Mouse (Mus musculus) cerebellum, postnatal 25 days (tissue): ENCODE results near the gene Fbxw9.

Experiments used
- DNase-seq, 2 experiments: peaks; one replicate each; pipeline ENCODE4 v3.0.0; 2021; ENCODE audit warnings: mixed read lengths in 2 of 2

Fbxw9 gene

DNA sequence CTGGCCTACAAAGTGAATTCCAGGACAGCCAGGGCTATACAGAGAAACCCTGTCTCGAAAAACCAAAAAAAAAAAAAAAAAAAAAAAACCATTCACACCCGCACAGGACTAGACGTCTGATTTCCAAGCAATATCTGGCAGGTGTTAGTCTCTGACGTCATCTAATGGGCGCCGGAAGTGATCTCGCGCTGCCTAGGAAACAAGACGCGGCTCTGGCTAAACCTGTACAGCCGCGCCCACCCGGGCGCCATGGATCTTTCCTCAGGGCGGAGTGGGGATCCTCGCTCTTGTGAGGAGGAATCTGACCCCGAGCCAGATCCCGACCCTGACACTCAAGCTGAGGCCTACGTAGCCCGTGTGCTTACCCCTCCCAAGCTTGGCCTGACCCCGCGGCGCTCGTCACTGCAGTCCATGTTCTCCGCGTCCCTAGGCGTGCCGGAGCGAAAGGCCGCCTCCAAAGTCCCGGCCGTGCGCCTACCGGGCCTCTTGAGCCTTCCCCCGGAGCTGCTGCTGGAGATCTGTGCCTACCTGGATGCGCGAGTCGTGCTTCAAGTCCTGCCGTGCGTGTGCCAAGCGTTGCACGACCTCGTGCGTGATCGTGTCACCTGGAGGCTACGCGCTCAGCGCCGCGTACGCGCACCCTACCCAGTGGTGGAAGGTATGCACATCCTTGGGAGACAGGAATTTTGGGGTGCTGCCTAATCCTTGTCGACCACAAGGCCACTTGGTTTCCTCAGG, at the start of gene Fbxw9:
TSS of gene Fbxw9 (plus strand) at position 177 of the 738 bp plus-strand sequence.
- peak; percentile 91 to 93 for DNase-seq

DNA sequence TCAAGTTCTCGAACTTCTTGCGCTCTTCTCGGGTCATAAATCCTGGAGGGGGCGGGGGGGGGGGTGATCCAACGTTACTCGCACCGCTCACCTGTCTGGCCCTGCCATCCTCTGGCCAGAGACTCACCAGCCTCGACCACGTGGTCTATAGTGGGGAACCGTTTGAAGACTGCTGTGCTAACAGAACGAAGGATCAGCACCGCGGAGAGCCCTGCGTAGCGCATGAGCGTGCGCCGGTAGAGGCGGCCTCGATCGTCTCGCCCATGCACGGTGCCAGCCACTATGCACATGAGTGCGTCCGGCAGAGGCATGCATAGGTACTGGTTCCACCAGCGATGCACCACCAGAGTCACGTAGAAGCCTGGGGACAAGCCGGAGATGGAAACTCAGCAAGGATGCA, 48.6 kb upstream of the Fbxw9 start:
- no peak for DNase-seq

DNA sequence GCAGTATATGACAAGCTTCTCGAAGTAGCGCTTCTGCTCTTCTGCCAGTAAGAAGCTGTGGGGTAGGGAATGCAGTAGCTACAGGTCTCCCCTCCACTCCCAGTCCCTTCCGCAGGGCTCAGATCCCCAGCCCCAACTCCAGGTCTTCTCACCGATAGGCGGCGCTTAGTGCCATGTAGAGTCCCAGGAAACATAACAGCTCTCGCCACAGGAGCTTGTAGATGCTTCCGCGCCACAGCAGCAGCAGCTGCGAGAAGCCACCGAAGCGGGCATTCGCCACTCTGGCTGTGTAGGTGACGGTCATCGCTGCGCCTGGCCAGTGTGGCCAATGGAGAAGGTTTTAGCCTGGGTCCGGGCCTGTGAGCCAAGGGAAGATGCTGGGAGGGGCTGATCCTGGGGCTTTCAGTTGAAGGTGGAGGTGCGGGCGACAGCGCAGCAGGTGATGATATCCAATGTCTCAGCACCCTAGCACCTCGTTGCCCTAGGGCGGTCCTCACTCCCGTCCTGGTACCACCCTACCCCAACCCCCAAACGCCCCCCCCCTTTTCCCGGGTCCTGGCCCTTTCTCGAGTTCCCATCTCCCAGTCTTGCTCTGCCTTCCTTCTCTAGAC, 46.5 kb upstream of the Fbxw9 start:
- DNase-seq, result peak; percentile 73 to 82

DNA sequence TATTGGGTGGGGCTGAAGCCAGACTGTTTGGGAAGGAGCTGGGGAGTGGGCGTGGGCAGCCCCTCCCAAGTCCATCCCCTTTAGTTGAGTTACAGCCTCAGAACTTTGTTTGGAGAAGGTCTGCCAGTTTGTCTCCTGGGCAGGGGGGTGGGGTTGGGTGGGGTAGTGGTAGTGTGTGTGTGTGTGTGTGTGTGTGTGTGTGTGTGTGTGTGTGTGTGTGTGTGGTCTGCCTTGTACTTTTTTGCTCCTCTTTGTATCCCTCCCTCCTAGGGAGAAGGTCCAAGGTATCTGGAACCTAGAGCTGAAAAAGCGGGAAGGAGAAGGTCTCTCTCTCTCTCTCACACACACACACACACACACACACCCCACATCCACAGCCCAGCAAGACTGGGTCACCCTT, 45.4 kb upstream of the Fbxw9 start, which contains the start of gene Best2:
TSS of gene Best2 (minus strand) at position 101 of the 400 bp plus-strand sequence.
- no peak for DNase-seq

DNA sequence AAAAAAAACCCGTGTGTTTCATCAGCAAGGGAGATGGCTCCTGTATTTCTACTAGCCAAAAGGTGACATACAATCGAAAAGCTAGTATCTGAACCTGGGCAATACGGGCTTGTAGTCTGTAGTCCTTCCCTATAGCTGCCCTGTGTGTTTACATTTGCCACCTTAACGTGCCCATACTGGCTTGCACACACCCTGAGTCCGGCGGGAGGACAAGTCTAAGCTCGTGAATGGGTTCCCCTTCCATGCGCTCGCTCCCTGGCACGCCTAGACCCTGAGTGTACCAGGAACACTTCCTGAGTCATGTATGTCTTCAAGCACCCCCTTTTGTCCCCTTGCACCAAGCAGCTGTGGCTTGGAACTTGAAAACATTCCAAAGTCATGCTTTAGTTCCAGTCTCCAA, 43.1 kb upstream of the Fbxw9 start:
- no peak for DNase-seq

DNA sequence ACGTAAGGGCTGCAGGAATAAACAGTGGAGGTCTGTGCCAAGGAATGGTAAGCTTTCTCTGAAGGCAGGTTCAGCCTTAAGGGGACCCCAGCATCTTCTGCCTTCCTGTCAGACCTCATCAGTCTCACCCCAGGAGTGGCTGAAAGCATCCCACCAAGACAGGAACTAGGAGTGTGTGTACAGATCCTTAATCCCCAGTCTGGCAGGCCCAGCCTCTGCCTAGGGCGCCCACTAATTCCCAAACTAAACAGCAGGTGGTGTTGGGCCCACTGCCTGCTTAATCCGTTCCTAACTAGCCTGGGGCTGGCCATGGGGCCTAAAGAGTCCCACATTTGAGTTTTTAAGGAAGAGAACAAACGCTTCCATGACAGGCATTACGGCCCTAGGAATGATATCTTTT, 42.6 kb upstream of the Fbxw9 start:
- no peak for DNase-seq

DNA sequence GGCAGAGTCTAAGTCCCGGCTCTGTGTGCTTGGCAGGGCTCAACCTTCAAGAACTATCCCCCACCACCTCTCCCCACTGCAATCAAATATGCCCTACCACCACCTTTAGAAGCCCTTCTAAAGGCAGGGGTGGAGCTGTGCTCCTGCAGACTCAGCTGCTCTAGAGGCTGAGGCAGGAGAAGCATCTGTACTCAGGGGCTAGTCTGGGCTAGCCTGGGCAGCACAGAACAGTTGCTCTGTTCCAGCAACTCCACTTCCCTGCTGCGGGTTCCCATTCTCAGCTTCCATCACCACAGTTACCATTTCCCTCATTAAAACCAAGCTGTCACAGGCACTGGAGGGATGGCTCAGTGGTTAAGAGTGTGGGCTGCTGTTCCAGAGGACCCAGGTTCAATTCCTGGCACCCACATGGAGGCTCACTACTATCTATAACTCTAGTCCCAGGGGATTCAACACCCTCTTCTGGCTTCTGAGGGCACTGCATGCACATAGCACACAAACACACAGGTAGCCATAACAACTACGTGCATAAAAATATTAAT, 38.3 kb upstream of the Fbxw9 start:
- DNase-seq, result no peak

DNA sequence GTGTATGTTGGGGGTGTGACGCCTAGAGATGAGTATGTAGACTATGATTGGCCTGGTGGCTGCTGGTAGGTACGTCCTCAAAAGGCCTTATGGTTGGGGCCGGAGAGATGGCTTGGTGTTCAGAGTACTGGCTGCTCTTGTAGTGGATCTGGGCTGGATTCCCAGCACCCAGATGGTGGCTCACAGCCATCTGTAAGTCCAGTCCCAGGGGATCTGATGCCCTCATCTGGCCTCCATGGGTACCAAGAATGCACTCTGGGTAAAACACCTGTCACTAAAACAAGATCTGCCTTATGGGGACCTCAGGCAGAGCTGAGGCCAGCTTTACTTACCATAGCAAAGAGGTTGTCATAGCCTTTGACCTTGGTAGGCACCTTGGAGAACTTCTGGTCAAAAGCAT, 36.0 kb upstream of the Fbxw9 start:
- DNase-seq, result no peak

DNA sequence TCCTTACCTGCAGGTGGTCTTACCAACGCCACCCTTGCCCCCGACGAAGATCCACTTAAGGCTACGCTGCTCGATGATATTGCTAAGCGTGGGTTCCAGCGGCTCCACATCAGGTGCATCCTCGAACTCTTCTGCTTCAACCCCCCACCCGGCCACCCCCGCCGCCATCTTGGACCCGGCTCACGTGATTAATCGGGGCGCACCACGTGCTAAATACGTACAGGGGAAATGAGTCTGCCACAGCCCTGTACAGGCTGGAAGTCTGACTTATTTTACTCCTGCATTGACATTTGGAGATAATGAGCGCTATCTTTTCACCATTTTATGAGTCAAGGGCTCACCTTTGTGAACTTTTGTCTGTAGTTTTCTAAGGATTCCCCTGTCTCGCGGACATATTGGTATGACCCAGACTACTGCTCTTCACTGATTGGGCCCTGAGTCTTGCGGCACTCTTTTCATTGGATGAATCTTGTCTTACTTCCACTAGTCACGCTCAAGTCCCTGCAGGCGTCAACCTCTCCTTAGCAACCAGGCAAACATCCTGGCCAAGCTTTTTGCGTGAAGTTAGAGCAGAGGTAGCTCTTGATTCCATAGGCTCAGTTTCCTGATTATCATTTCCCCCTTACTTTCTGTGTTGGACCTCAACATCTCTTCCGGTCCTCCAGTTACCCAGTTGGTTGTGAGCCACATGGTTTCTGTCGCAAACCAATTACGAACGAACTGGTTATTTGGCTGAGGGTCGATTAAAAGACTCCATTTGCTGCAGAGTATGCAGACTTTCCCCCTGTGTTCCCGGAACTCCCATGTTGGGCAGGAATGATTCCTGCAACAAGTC, 34.5 kb upstream of the Fbxw9 start, which contains the start of gene Asna1:
TSS of gene Asna1 (minus strand) at position 184 of the 835 bp plus-strand sequence.
- DNase-seq, result peak; percentile 86 to 88

DNA sequence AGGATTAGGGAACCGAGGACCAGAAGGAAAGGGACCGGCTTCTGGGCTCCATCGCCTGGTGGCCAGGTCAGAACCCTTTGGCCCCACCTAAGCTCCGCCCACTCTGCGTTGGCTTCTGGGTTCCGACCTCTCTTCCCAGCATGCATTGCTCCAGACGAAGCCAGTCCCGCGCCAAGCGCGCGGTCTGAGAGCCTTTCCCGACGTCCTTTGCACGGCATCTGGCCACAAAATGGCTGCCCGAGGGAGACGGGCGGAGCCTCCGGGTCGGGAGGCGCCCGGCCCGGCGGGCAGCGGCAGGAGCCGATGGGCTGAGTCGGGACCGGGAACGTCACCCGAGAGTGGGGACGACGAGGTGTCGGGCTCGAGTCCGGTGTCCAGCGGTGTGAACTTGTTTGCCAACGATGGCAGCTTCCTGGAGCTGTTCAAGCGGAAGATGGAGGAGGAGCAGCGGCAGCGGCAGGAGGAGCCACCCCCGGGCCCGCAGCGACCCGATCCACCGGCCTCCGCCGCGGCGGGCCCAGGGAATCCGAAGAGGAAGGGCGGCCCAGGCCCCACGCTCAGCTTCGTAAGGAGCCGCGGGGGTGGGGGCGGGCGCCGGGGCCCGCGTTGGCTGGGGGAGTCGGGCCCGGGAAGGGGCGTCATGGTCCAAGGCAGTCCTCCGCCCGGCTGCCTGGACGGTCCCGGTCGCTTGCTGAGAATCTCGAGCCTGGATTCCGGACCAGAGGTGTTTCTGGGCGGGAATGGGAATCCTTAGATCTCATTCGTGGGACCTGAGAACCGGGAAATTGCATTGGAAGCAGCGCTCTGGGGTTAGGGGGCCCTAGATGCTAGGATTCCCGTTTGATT, 33.0 kb upstream of the Fbxw9 start, which contains the start of gene Trir:
TSS of gene Trir (plus strand) at position 154 of the 846 bp plus-strand sequence.
- peak; percentile 98 for DNase-seq

DNA sequence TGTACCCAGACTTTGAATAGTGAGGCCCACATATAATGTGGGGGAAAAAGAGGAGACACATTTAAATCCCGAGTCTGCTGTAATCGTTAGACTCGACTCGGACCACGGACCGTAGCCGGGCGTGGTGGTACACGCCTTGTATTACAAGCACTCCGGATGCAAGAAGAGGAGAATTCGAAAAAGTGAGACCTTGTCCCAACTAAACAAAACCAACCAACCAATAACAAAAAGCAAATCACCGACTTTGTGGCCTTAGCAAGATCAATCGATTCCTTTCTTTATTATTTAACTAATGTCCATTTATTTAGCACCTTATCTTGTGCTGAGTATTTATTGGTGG, 32.4 kb upstream of the Fbxw9 start:
- DNase-seq, result no peak

DNA sequence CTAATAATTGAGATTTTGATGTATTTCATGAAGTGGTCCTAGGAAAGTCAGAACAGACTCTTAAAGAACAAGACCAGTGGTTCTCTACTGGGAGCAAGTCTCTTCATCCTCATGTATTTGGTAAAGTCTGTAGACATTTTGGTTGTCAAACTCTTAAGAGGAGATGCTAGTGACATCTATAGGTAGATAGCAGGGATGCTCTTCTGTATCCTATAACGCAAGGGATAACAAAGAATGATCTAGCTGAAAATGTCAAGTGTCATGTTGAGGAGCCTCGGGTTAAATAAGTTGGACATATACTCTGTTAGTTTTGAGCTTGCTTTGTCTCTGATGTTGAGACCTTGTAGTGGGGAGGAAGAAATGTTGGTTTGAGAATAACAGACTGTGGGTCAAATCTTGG, 31.9 kb upstream of the Fbxw9 start:
- DNase-seq, result no peak

DNA sequence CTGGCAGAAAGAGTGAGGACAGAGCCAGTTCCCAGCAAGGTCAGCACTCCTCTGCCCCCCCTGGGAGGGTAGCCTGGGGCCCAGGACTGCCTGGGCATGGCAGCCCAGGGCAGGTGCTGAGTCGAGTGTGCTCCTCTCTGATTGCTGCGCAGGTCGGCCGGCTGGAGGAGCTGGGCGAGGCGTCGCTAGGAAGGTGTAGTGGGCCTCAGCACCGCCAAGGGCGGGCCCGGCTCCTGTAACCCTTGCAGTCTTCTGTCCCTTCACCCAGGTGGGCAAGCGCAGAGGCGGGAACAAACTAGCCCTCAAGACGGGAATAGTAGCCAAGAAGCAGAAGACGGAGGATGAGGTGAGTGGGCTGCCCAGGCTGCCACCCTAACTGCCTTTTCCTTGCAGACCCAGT, 30.6 kb upstream of the Fbxw9 start:
- peak in 1 of 2 experiments; percentile 27 for DNase-seq

DNA sequence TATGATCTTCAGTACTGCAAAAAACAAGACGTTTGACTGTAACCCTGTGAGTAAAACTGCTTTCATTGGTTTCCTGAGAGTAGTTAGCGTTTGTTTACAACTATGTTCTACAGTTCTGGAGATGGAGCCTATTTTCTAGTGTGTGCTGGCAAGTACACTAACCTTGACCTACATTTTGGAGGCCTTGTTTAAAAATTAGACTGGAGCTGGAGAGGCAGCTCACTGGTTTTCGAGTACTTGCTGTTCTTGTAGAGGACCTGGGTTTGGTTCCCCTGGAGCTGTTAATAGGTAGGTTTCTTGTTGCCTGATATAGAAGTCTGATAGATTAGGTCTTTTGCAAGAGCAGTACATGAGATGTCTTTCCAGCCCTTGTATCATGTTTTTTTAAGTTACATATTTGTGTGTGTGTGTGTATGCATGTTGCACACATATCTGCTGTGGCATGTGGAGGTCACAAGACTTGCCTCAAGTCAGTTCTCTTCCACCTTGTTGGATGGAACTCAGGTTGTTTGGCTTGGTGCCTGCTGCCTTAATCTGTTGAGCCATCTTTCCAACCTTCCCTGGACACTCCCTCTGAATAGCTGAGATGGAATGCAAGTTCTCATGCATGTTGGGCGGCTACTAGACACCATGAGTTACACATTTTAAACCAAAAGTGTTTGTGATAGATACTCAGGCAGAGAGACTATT, 27.1 kb upstream of the Fbxw9 start:
- peak in 1 of 2 experiments; percentile 40 for DNase-seq

DNA sequence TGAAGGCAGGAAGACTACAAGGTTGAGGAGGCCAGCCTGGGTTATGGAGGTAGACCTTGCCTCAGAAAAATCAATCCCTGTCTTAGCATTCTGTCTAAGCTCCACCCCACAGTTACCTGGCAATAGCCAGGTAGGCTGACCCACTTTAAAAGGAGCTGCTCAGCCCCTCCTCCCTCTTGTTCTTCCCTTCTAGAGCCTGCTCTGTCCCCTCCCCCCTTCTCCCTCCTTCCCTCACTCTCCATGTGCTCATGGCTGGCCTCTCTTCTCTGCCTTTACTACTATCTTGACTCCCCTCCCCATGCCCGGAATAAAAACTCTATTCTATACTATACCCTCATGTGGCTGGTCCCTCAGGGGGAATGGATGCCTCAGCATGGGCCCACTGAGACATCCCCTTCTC, 26.0 kb upstream of the Fbxw9 start:
- no peak for DNase-seq

DNA sequence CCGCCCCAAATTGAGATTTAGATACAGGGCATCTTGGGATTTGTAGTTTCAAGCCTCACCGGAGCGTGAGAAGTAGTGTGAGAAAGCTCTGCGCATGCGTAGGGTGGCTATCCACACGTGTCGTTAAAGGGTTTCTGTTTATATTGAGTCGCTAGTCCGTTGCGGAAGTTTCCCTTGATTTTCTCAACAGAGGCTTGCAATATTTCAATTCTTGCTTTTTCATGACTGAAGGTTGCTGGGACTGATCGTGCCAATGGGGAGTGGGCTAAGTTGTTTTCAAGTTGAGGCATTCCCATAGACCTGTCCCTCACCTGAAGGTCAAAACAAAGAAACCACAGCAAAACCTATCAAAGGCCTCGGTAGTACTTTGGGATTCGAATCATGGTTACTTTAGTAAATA, 25.1 kb upstream of the Fbxw9 start:
- DNase-seq, result peak; percentile 65 to 82

DNA sequence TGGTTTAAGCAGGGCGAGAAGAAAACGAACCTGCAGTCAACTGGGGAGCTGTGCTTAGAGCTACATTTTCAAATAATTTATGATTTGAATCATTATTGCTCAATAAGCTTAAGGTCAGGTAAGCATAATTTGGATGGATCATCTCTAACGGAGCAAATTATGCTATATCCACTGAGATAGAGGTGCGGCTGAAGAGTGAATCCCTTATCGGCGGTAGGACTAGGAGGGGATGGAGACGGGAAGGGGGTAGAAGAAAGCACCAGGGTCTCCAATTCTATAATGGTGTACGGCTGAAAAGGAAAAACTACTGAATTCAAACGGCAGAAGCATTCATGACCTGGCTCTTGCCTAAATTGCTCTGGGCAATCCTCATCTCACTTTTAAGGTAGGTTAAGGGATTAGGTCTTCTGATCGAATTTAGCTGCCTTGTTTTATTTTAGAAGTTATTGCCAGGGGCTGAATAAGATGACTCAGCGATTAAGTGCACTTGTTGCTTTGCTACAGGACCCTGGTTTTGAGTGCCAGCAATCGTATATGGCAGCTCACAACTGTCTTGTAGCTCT, 24.6 kb upstream of the Fbxw9 start:
- no peak for DNase-seq

DNA sequence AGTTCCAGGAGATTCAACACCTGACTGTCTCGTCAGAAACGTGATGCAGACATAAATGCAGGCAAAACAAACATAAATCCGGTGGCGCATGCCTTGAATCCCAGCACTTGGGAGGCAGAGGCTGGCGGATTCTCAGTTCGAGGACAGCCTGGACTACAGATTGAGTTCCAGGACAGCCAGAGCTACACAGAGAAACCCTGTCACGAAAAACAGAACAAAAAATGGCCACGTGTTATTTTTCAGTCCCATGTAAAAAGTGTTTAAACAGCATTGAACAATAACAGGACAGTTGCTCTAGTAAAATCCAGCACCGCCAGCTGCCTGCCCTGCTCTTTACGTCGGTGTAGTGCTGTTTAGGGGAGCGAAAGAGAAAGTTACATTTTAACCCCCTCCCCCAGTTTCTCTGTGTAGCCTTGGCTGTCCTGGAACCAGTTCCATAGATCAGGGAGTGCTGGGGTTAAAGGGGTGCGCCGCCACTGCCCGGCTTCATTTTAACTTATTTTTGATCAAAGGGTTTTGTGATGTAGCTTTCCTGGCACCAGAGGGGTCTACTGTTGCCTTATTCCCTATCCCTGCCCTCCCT, 24.0 kb upstream of the Fbxw9 start:
- DNase-seq, result no peak

DNA sequence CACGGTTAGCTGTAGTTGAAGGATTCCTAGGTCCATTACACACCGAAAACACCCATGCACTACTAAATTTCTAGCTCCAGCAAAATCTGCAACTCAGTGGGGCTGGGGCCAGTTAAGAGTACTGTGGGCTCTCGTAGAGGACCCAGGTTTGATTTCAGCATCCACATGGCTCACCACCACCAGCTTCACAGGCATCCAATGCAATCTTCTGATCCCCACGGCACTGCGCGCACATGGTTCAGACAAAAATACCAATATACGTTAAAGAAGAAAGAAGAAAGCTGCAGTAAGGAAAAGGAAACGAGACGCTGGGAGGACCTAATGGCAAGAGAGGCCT, 23.5 kb upstream of the Fbxw9 start:
- no peak for DNase-seq

DNA sequence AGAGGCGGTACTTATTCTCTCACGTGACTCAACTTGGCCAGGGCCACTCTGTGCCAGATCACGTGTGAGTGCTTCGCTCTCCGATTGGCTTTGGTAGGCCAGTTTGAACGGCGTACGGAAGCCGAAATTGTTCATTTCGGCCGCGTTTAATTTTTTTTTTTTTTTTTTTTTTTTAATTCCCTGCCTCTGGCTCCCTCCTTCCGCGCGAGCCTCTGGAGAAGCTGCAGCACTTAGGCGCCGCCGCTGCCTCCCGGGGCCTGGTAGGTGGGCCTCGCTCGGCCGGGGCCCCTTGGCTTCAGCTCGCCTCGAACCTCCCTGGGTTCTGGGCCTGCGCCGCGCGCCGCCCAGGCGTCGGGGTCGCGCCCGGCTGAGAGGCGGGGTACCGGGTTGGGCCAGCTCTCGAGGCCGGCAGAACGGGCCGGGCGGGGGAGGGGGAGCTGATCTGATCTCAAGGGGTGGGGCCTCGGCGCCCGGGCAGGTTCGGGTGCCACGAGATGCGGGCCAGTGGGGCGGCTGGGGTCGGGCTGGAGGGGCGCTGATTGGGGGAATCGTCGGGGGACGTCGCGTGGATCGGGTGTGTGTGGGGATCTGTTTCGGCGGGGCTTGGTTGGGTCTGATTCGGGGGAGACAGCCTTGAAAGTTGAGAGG, 23.0 kb upstream of the Fbxw9 start, which contains the start of gene Tnpo2:
TSS of gene Tnpo2 (plus strand) at position 198 of the 648 bp plus-strand sequence.
- peak; percentile 90 to 94 for DNase-seq

DNA sequence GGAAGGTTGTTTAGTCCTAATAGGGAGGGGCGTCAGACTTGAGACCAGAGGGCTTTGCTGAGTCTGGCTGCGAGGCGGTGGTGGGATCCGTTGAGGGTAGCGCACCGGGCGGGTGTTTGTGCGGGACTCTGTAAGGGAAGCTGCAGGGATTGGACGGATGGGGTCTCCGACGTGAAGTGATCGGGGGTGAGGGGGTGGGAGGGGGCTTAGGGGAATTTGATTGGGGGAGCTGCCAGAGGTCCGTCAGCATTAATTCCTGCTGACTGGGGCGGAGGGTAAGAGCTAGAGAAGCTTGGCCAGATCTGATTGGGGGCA, 22.5 kb upstream of the Fbxw9 start:
- no peak for DNase-seq
